Mouse (Mus musculus) lung, adult 2 months (tissue): ENCODE measurements around the gene Pfkfb3.

Source experiments
- CTCF ChIP-seq: fragments of 200-500 bp; IDR thresholded peaks from 2 replicates; pipeline ENCODE4 v1.5.1; 2011; ENCODE audit warnings: mild to moderate bottlenecking, low read length, control low read depth; ENCODE audit not compliant: insufficient read depth
- POLR2A ChIP-seq: fragments of 200-500 bp; IDR thresholded peaks from 2 replicates; pipeline ENCODE4 v1.6.1; 2011; ENCODE audit warnings: low read depth, mild to moderate bottlenecking, control low read depth, low read length, borderline replicate concordance; ENCODE audit errors: extremely low read depth

GRCm38 (mm10) chr2:11426379-11426778 is 127.5 kb downstream of the Pfkfb3 start:
- TF ChIP-seq CTCF = no peak
- TF ChIP-seq POLR2A = no peak
